Mouse (Mus musculus) gastrocnemius, postnatal 10 days (tissue): ENCODE results near the gene Wnt4. TPM values are rescaled to one million over a fixed set of nuclear protein-coding genes. Genes with fewer than 3 reads are reported as not detected.

ENCODE experiments used
- DNase-seq: peaks from one replicate; pipeline ENCODE4 v3.0.0; 2021; ENCODE audit warnings: mixed read lengths
- long read RNA-seq, 2 experiments: library from polyadenylated mRNA; stranded (forward); transcript quantifications; one replicate each; pipeline ENCODE4 v2.0.0; 2021
- total RNA-seq, 2 experiments: library from RNA; stranded (reverse); gene quantifications; 2 replicates each; pipeline ENCODE4 v1.2.3; 2021

The Wnt4 gene
- 10 to 100 TPM; 15.9 to 17.2 TPM for total RNA-seq
- long read RNA-seq, experiment 1, full-length matches to known transcripts: 65 of 70 reads
- long read RNA-seq, experiment 1, partial matches to known transcripts: 2 of 70 reads
- long read RNA-seq, experiment 1, other reads (novel, unspliced or antisense): 3 of 70 reads
- long read RNA-seq, experiment 2, full-length matches to known transcripts: 67 of 74 reads
- long read RNA-seq, experiment 2, partial matches to known transcripts: 2 of 74 reads
- long read RNA-seq, experiment 2, other reads (novel, unspliced or antisense): 5 of 74 reads

- peak; percentile 81 for DNase-seq
Measured at GRCm38 (mm10) chr4:137277166-137277513, at the start of gene Wnt4. Gene Wnt4 (plus strand): TSS chr4:137277489.

- DNase-seq: peak; percentile 26
Measured at GRCm38 (mm10) chr4:137228566-137229115, 48.6 kb upstream of the Wnt4 start.

- peak; percentile 62 for DNase-seq
Measured at GRCm38 (mm10) chr4:137231494-137232470, 45.5 kb upstream of the Wnt4 start.

GRCm38 (mm10) chr4:137233632-137234031 lies 43.7 kb upstream of the Wnt4 start:
- no peak for DNase-seq

GRCm38 (mm10) chr4:137234444-137234843 lies 42.8 kb upstream of the Wnt4 start:
- no peak for DNase-seq

GRCm38 (mm10) chr4:137235368-137235767 lies 41.9 kb upstream of the Wnt4 start:
- no peak for DNase-seq

GRCm38 (mm10) chr4:137244883-137245282 lies 32.4 kb upstream of the Wnt4 start:
- no peak for DNase-seq

- no peak for DNase-seq
Measured at GRCm38 (mm10) chr4:137250333-137250732, 27.0 kb upstream of the Wnt4 start.

- DNase-seq: no peak
Measured at GRCm38 (mm10) chr4:137250849-137251248, 26.4 kb upstream of the Wnt4 start.

- DNase-seq: no peak
Measured at GRCm38 (mm10) chr4:137253601-137254000, 23.7 kb upstream of the Wnt4 start.

- DNase-seq: no peak
Measured at GRCm38 (mm10) chr4:137254206-137254976, 22.9 kb upstream of the Wnt4 start.

- no peak for DNase-seq
Measured at GRCm38 (mm10) chr4:137255568-137255967, 21.7 kb upstream of the Wnt4 start.

- DNase-seq: no peak
Measured at GRCm38 (mm10) chr4:137261826-137262225, 15.5 kb upstream of the Wnt4 start.

- DNase-seq: no peak
Measured at GRCm38 (mm10) chr4:137264066-137264465, 13.2 kb upstream of the Wnt4 start.

GRCm38 (mm10) chr4:137265116-137265515 lies 12.2 kb upstream of the Wnt4 start:
- DNase-seq: no peak

- DNase-seq: no peak
Measured at GRCm38 (mm10) chr4:137268541-137268940, 8.7 kb upstream of the Wnt4 start.

GRCm38 (mm10) chr4:137271856-137272255 lies 5.4 kb upstream of the Wnt4 start:
- no peak for DNase-seq

- no peak for DNase-seq
Measured at GRCm38 (mm10) chr4:137274304-137274703, 3.0 kb upstream of the Wnt4 start.

- DNase-seq: no peak
Measured at GRCm38 (mm10) chr4:137276443-137277165, 685 bp upstream of the Wnt4 start.

GRCm38 (mm10) chr4:137277600-137278143 lies 383 bp downstream of the Wnt4 start:
- peak; percentile 28 for DNase-seq
